Mouse (Mus musculus): ENCODE measurements around the gene 1700022I11Rik. TPM values are rescaled to one million over a fixed set of nuclear protein-coding genes. Genes with fewer than 3 reads are reported as not detected.

1700022I11Rik gene
- polyA plus RNA-seq, 1 experiment from 2014 or later = 0.97 TPM

GRCm38 (mm10) chr4:43029121-43029520 is 59.7 kb downstream of the 1700022I11Rik start:
- Histone ChIP-seq H3K4me1 (ENCODE audit: control insufficient read depth, insufficient read depth, low read length) (peaks cover 13% of the 10 kb centered on the region; the same call in 1 of the 2 replicates), H3K9ac (replicated peaks; ENCODE audit: low read depth, low read length) (no peak overlapping the region), H3K9me3 (ENCODE audit: control insufficient read depth, low read depth, low read length) (no peaks in the 10 kb centered on the region), H3K4me2 (replicated peaks; ENCODE audit: low read depth, low read length) (no peak overlapping the region), H3K4me3 (ENCODE audit: low read depth, low read length) (no peak overlapping the region), H3K36me3 (ENCODE audit: control insufficient read depth, insufficient read depth, low read length) (peaks cover 40% of the 10 kb centered on the region), H3K27me3 (ENCODE audit: control insufficient read depth, insufficient read depth, low read length) (no peaks in the 10 kb centered on the region), H3K27ac (ENCODE audit: low read length) (no peak overlapping the region)
- ATAC-seq (ENCODE audit: insufficient number of reproducible peaks, insufficient read depth, low FRiP score, low read depth) = no peak
- 95% methylated on average over 7 of the region's 7 CpGs for WGBS

DNA sequence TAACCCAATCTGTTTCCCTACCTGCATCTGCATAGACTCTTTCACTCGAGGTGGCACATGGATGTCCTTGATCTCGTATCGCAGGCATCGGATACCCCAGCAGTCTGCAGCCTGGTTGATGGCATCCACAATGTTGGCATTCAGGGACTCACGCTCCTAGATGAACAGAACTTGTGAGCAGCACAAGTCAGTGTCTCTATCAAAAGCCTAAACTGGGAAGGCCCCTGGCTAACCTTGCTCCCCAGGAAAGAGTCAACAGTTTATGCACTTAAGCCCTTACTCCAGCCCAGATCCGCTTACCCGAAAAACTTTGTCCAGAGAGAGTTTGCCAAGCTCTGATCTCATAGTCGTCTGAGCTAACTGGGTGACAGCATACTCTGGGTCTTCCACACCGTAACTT is 60.3 kb downstream of the 1700022I11Rik start:
- Histone ChIP-seq H3K27ac (ENCODE audit: low read length) (no peak overlapping the region), H3K4me1 (ENCODE audit: control insufficient read depth, insufficient read depth, low read length) (peaks cover 12% of the 10 kb centered on the region; the same call in 1 of the 2 replicates), H3K36me3 (ENCODE audit: control insufficient read depth, insufficient read depth, low read length) (peaks cover 47% of the 10 kb centered on the region), H3K27me3 (ENCODE audit: control insufficient read depth, insufficient read depth, low read length) (no peaks in the 10 kb centered on the region), H3K4me2 (replicated peaks; ENCODE audit: low read depth, low read length) (peak overlapping the region; percentile 94; the same call in 1 of the 2 replicates), H3K9ac (replicated peaks; ENCODE audit: low read depth, low read length) (no peak overlapping the region), H3K4me3 (ENCODE audit: low read depth, low read length) (no peak overlapping the region), H3K9me3 (ENCODE audit: control insufficient read depth, low read depth, low read length) (no peaks in the 10 kb centered on the region)
- WGBS = 91% methylated on average over 9 of the region's 9 CpGs
- no peak for ATAC-seq (ENCODE audit: insufficient number of reproducible peaks, insufficient read depth, low FRiP score, low read depth)

DNA sequence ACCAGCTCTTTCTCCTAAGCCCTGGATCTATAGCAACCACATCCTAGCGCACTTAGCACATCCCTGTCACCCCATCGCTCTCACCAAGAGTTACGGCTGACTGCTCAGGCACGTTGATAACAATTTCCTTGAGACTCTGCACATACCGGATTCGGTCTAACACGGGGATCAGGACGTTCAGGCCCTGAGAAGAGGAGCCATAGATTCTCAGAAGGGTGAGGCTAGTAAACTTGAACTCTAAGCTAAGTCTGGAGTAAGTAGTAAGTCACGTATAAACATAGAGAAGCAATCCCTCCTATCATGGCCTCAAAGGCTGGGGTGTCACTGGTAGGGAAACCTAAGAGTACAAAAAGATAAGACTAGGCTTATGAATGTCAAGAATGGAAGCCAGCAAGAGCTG is 60.9 kb downstream of the 1700022I11Rik start:
- 75% methylated on average over 9 of the region's 9 CpGs for WGBS
- Histone ChIP-seq H3K27me3 (ENCODE audit: control insufficient read depth, insufficient read depth, low read length) (no peaks in the 10 kb centered on the region), H3K4me2 (replicated peaks; ENCODE audit: low read depth, low read length) (peak overlapping the region; percentile 94), H3K9me3 (ENCODE audit: control insufficient read depth, low read depth, low read length) (no peaks in the 10 kb centered on the region), H3K9ac (replicated peaks; ENCODE audit: low read depth, low read length) (peak overlapping the region; percentile 85), H3K27ac (ENCODE audit: low read length) (peak overlapping the region; percentile 87; the same call in 1 of the 2 replicates), H3K4me3 (ENCODE audit: low read depth, low read length) (peak overlapping the region; percentile 82), H3K36me3 (ENCODE audit: control insufficient read depth, insufficient read depth, low read length) (peaks cover 48% of the 10 kb centered on the region), H3K4me1 (ENCODE audit: control insufficient read depth, insufficient read depth, low read length) (peaks cover 10% of the 10 kb centered on the region; the same call in 1 of the 2 replicates)
- ATAC-seq (ENCODE audit: insufficient number of reproducible peaks, insufficient read depth, low FRiP score, low read depth) = no peak

DNA sequence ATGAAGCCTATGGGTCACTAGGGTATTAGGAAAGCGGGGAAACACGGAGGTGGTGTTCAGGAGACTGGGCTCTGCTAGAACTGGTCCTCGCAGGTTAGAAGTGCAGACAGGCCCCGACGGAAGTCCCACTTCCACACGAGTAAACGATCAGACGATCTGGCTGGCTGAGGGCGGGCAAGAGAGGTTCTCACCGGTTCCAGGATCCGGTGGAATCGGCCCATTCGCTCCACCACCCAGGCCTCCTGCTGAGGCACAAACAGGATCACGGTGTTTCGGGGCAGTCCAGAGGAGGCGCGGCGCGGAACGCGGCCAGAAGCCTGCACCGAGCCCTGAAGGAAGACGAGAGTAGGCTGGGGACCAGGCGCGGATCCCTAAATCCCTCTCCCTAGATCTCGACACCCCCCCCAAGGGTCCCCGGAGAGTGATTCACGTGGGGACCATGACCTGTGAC is 61.4 kb downstream of the 1700022I11Rik start:
- WGBS = 1% methylated on average over 28 of the region's 28 CpGs
- no peaks in the 10 kb centered on the region for H3K9me3 ChIP-seq (ENCODE audit: control insufficient read depth, low read depth, low read length)
- no peaks in the 10 kb centered on the region for H3K27me3 ChIP-seq (ENCODE audit: control insufficient read depth, insufficient read depth, low read length)
- peak overlapping the region; percentile 94 for H3K4me2 ChIP-seq (replicated peaks; ENCODE audit: low read depth, low read length)
- peaks cover 10% of the 10 kb centered on the region; the same call in 1 of the 2 replicates for H3K4me1 ChIP-seq (ENCODE audit: control insufficient read depth, insufficient read depth, low read length)
- peak overlapping the region; percentile 87 for H3K27ac ChIP-seq (ENCODE audit: low read length)
- peak overlapping the region; percentile 82 for H3K4me3 ChIP-seq (ENCODE audit: low read depth, low read length)
- peak; percentile 56 for ATAC-seq (ENCODE audit: insufficient number of reproducible peaks, insufficient read depth, low FRiP score, low read depth)
- H3K36me3 ChIP-seq (ENCODE audit: control insufficient read depth, insufficient read depth, low read length) = peaks cover 48% of the 10 kb centered on the region
- peak overlapping the region; percentile 85 for H3K9ac ChIP-seq (replicated peaks; ENCODE audit: low read depth, low read length)

GRCm38 (mm10) chr4:43031237-43031995 is 62.0 kb downstream of the 1700022I11Rik start, which contains the start of gene Stoml2:
TSS of gene Stoml2 (minus strand) at chr4:43031710.
- peak; percentile 97 for ATAC-seq (ENCODE audit: insufficient number of reproducible peaks, insufficient read depth, low FRiP score, low read depth)
- peak within 1 kb of the TSS; percentile 94 for H3K4me2 ChIP-seq (replicated peaks; ENCODE audit: low read depth, low read length)
- no peaks in the 10 kb centered on the region for H3K27me3 ChIP-seq (ENCODE audit: control insufficient read depth, insufficient read depth, low read length)
- H3K36me3 ChIP-seq (ENCODE audit: control insufficient read depth, insufficient read depth, low read length) = peaks cover 52% of the 10 kb centered on the region
- H3K9me3 ChIP-seq (ENCODE audit: control insufficient read depth, low read depth, low read length) = no peaks in the 10 kb centered on the region
- H3K9ac ChIP-seq (replicated peaks; ENCODE audit: low read depth, low read length) = peak within 1 kb of the TSS; percentile 85
- H3K27ac ChIP-seq (ENCODE audit: low read length) = peak within 1 kb of the TSS; percentile 87
- H3K4me1 ChIP-seq (ENCODE audit: control insufficient read depth, insufficient read depth, low read length) = peaks cover 10% of the 10 kb centered on the region; the same call in 1 of the 2 replicates
- under 1% methylated on average over 38 of the region's 38 CpGs for WGBS
- peak within 1 kb of the TSS; percentile 82 for H3K4me3 ChIP-seq (ENCODE audit: low read depth, low read length)

DNA sequence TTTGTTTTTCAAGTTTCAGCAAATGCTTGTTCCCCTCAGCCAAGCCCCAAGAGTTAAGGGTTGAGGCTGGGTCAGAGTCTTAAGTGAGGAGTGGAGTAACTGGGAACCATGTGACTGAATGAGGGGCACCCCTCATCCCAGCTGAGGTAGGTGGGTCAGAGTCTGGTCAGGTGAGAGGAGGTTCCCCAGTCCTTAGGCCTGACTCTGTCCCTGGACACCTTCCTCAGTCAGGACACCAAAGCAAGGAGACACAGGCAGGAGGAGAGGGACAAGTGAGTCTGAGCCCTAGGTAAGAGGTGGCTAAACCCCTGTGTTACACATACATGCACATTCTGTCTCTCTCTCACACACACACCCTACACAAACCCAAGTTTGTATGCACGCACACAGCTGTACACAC is 63.1 kb downstream of the 1700022I11Rik start:
- ATAC-seq (ENCODE audit: insufficient number of reproducible peaks, insufficient read depth, low FRiP score, low read depth) = no peak
- Histone ChIP-seq H3K4me3 (ENCODE audit: low read depth, low read length) (no peak overlapping the region), H3K9me3 (ENCODE audit: control insufficient read depth, low read depth, low read length) (no peaks in the 10 kb centered on the region), H3K9ac (replicated peaks; ENCODE audit: low read depth, low read length) (no peak overlapping the region), H3K27me3 (ENCODE audit: control insufficient read depth, insufficient read depth, low read length) (no peaks in the 10 kb centered on the region), H3K4me1 (ENCODE audit: control insufficient read depth, insufficient read depth, low read length) (peaks cover 10% of the 10 kb centered on the region; the same call in 1 of the 2 replicates), H3K27ac (ENCODE audit: low read length) (no peak overlapping the region), H3K36me3 (ENCODE audit: control insufficient read depth, insufficient read depth, low read length) (peaks cover 44% of the 10 kb centered on the region), H3K4me2 (replicated peaks; ENCODE audit: low read depth, low read length) (no peak overlapping the region)
- WGBS = 100% methylated on average over 1 of the region's 1 CpGs

Other genes starting within 250 kb of the 1700022I11Rik start
- gene 4930578G10Rik, start 234.1 kb upstream of the 1700022I11Rik start, polyA plus RNA-seq (2014; fragmentation: Nextera tagmentation; extraction: Ambion mirVana) = 0.51 TPM in 1 of 2 replicates, not detected in the other
- not detected in 2 replicates for gene Ccl19, start 213.0 kb upstream of the 1700022I11Rik start, polyA plus RNA-seq (2014; fragmentation: Nextera tagmentation; extraction: Ambion mirVana)
- 55.6 and 55.8 TPM in 2 replicates for gene Ccl21a, start 195.6 kb upstream of the 1700022I11Rik start, polyA plus RNA-seq (2014; fragmentation: Nextera tagmentation; extraction: Ambion mirVana)
- 0.10 TPM in 1 of 2 replicates, not detected in the other for gene Fam205a1, start 115.7 kb upstream of the 1700022I11Rik start, polyA plus RNA-seq (2014; fragmentation: Nextera tagmentation; extraction: Ambion mirVana)
- gene Gm12394, start 112.8 kb upstream of the 1700022I11Rik start, polyA plus RNA-seq (2014; fragmentation: Nextera tagmentation; extraction: Ambion mirVana) = 0.17 TPM in 1 of 2 replicates, not detected in the other
- gene Fam205c, start 95.4 kb upstream of the 1700022I11Rik start, polyA plus RNA-seq (2014; fragmentation: Nextera tagmentation; extraction: Ambion mirVana) = 0.63 and 1.4 TPM in 2 replicates
- 2.6 and 3.1 TPM in 2 replicates for gene Phf24, start 52.9 kb upstream of the 1700022I11Rik start, polyA plus RNA-seq (2014; fragmentation: Nextera tagmentation; extraction: Ambion mirVana)
- gene Dnajb5, start 19.8 kb upstream of the 1700022I11Rik start, polyA plus RNA-seq (2014; fragmentation: Nextera tagmentation; extraction: Ambion mirVana) = 10.0 and 11.0 TPM in 2 replicates
- gene Vcp, start 30.9 kb downstream of the 1700022I11Rik start, polyA plus RNA-seq (2014; fragmentation: Nextera tagmentation; extraction: Ambion mirVana) = 473 and 500 TPM in 2 replicates
- 15.6 and 16.6 TPM in 2 replicates for gene Fancg, start 40.9 kb downstream of the 1700022I11Rik start, polyA plus RNA-seq (2014; fragmentation: Nextera tagmentation; extraction: Ambion mirVana)
- gene Pigo, start 56.2 kb downstream of the 1700022I11Rik start, polyA plus RNA-seq (2014; fragmentation: Nextera tagmentation; extraction: Ambion mirVana) = 21.3 and 23.3 TPM in 2 replicates
- 300 and 302 TPM in 2 replicates for gene Stoml2, start 62.1 kb downstream of the 1700022I11Rik start, polyA plus RNA-seq (2014; fragmentation: Nextera tagmentation; extraction: Ambion mirVana)
- gene Fam214b, start 76.6 kb downstream of the 1700022I11Rik start, polyA plus RNA-seq (2014; fragmentation: Nextera tagmentation; extraction: Ambion mirVana) = 10.0 and 10.6 TPM in 2 replicates
- 14.7 and 16.0 TPM in 2 replicates for gene Unc13b, start 89.3 kb downstream of the 1700022I11Rik start, polyA plus RNA-seq (2014; fragmentation: Nextera tagmentation; extraction: Ambion mirVana)

Measured in stomach, embryonic 14.5 days (tissue).